Mouse (Mus musculus) midbrain, embryonic 13.5 days (tissue): ENCODE data around the gene Coro1b. TPM values are rescaled to one million over a fixed set of nuclear protein-coding genes. Genes with fewer than 3 reads are reported as not detected.
A peak's percentile ranks its signal among the peaks of the same experiment; 100 is the strongest.

Source experiments
- ATAC-seq: fragments of 200-750 bp; cut with Nextera tagmentation; 2 replicates; pipeline ENCODE4 v1.8.0; 2017; ENCODE audit warnings: mild to moderate bottlenecking, moderate TSS enrichment, moderate library complexity
- H3K27ac ChIP-seq: fragments of 300-500 bp; sonication (generic); 2 replicates; pipeline ENCODE4 v1.5.1; 2015; ENCODE audit warnings: inconsistent platforms, mild to moderate bottlenecking, moderate library complexity
- H3K27me3 ChIP-seq: fragments of 300-500 bp; sonication (generic); 2 replicates; pipeline ENCODE4 v1.6.1; 2015; ENCODE audit warnings: mild to moderate bottlenecking, inconsistent platforms
- H3K36me3 ChIP-seq: fragments of 300-500 bp; sonication (generic); 2 replicates; pipeline ENCODE4 v1.6.1; 2015; ENCODE audit warnings: mild to moderate bottlenecking, inconsistent platforms
- H3K4me1 ChIP-seq: fragments of 300-500 bp; sonication (generic); replicated peaks from 2 replicates; pipeline ENCODE4 v1.6.1; 2015; ENCODE audit warnings: inconsistent platforms
- H3K4me2 ChIP-seq: fragments of 300-500 bp; sonication (generic); replicated peaks from 2 replicates; pipeline ENCODE4 v1.6.1; 2015; ENCODE audit warnings: moderate library complexity, mild to moderate bottlenecking, inconsistent platforms
- H3K4me3 ChIP-seq: fragments of 300-500 bp; sonication (generic); replicated peaks from 2 replicates; pipeline ENCODE4 v1.5.1; 2015; ENCODE audit warnings: mild to moderate bottlenecking, inconsistent platforms
- H3K9ac ChIP-seq: fragments of 300-500 bp; sonication (generic); replicated peaks from 2 replicates; pipeline ENCODE4 v1.6.1; 2015; ENCODE audit warnings: mild to moderate bottlenecking, inconsistent platforms
- H3K9me3 ChIP-seq: fragments of 300-500 bp; sonication (generic); 2 replicates; pipeline ENCODE4 v1.6.1; 2016; ENCODE audit warnings: mild to moderate bottlenecking, inconsistent platforms
- WGBS: fragments of 180-500 bp; shearing (Covaris S2); methylation state at CpG from one replicate; pipeline ENCODE4 v1.1.7; 2015; 5-methylcytosine and 5-hydroxymethylcytosine counted together
- polyA plus RNA-seq: library from polyadenylated mRNA; unstranded; fragments of >200 nt; fragmentation: Nextera tagmentation; extraction: Ambion mirVana; gene quantifications from 2 replicates; pipeline ENCODE4 v1.2.1, GENCODE M21; 2015

Gene Coro1b
- polyA plus RNA-seq: 121 and 127 TPM in 2 replicates

- Histone ChIP-seq H3K4me1 (peaks cover 35% of the 10 kb centered on the region), H3K9ac (peak within 1 kb of the TSS; percentile 92), H3K4me2 (peak within 1 kb of the TSS; percentile 94), H3K27me3 (no peaks in the 10 kb centered on the region), H3K27ac (peak within 1 kb of the TSS; percentile 54), H3K36me3 (peaks cover 34% of the 10 kb centered on the region), H3K9me3 (no peaks in the 10 kb centered on the region), H3K4me3 (peak within 1 kb of the TSS; percentile 90)
- WGBS: under 1% methylated on average over 33 of the region's 33 CpGs
- peak; percentile 97 for ATAC-seq
Measured at GRCm38 (mm10) chr19:4148491-4148806, at the start of gene Coro1b. Gene Coro1b, plus strand, starts transcription at chr19:4148619.

GRCm38 (mm10) chr19:4099056-4099455 is 49.4 kb upstream of the Coro1b start:
- Histone ChIP-seq H3K4me2 (peak overlapping the region; percentile 76), H3K36me3 (peaks cover 9% of the 10 kb centered on the region), H3K9me3 (no peaks in the 10 kb centered on the region), H3K9ac (no peak overlapping the region), H3K4me1 (peaks cover 58% of the 10 kb centered on the region), H3K4me3 (no peak overlapping the region), H3K27me3 (peaks cover 11% of the 10 kb centered on the region), H3K27ac (peak overlapping the region; percentile 22; the same call in 1 of the 2 replicates)
- 12% methylated on average over 9 of the region's 9 CpGs for WGBS
- ATAC-seq: no peak

- ATAC-seq: no peak
- peaks cover 11% of the 10 kb centered on the region for H3K27me3 ChIP-seq
- peak within 1 kb of the TSS; percentile 63 for H3K27ac ChIP-seq
- no peaks in the 10 kb centered on the region for H3K9me3 ChIP-seq
- H3K4me1 ChIP-seq: peaks cover 58% of the 10 kb centered on the region
- H3K4me2 ChIP-seq: peak within 1 kb of the TSS; percentile 76
- peaks cover 16% of the 10 kb centered on the region for H3K36me3 ChIP-seq
- H3K9ac ChIP-seq: peak within 1 kb of the TSS; percentile 77
- peak within 1 kb of the TSS; percentile 57 for H3K4me3 ChIP-seq
- 1% methylated on average over 53 of the region's 53 CpGs for WGBS
Measured at GRCm38 (mm10) chr19:4099837-4100717, 48.3 kb upstream of the Coro1b start, which contains the start of gene Pitpnm1. Gene Pitpnm1, plus strand, starts transcription at chr19:4099998.

- Histone ChIP-seq H3K4me3 (peak overlapping the region; percentile 57), H3K9ac (peak overlapping the region; percentile 77), H3K27me3 (peaks cover 11% of the 10 kb centered on the region), H3K36me3 (peaks cover 23% of the 10 kb centered on the region), H3K4me1 (peaks cover 57% of the 10 kb centered on the region), H3K27ac (peak overlapping the region; percentile 63), H3K4me2 (peak overlapping the region; percentile 76), H3K9me3 (no peaks in the 10 kb centered on the region)
- ATAC-seq: peak; percentile 9
- under 1% methylated on average over 52 of the region's 52 CpGs for WGBS
Measured at GRCm38 (mm10) chr19:4100718-4101261, 47.6 kb upstream of the Coro1b start.

GRCm38 (mm10) chr19:4101466-4101865 is 47.0 kb upstream of the Coro1b start:
- H3K4me1 ChIP-seq: peaks cover 51% of the 10 kb centered on the region
- peak overlapping the region; percentile 57 for H3K4me3 ChIP-seq
- peak overlapping the region; percentile 76 for H3K4me2 ChIP-seq
- ATAC-seq: no peak
- peak overlapping the region; percentile 77 for H3K9ac ChIP-seq
- H3K27me3 ChIP-seq: peaks cover 11% of the 10 kb centered on the region
- 47% methylated on average over 6 of the region's 6 CpGs for WGBS
- H3K36me3 ChIP-seq: peaks cover 30% of the 10 kb centered on the region
- H3K27ac ChIP-seq: peak overlapping the region; percentile 63
- no peaks in the 10 kb centered on the region for H3K9me3 ChIP-seq

- no peak for ATAC-seq
- Histone ChIP-seq H3K27ac (no peak overlapping the region), H3K4me1 (peaks cover 51% of the 10 kb centered on the region), H3K36me3 (peaks cover 35% of the 10 kb centered on the region), H3K9ac (peak overlapping the region; percentile 77; the same call in 1 of the 2 replicates), H3K4me3 (peak overlapping the region; percentile 57), H3K27me3 (peaks cover 11% of the 10 kb centered on the region), H3K4me2 (peak overlapping the region; percentile 76), H3K9me3 (no peaks in the 10 kb centered on the region)
- WGBS: 90% methylated on average over 2 of the region's 2 CpGs
Measured at GRCm38 (mm10) chr19:4102049-4102448, 46.4 kb upstream of the Coro1b start.

- no peak for ATAC-seq
- Histone ChIP-seq H3K4me1 (peaks cover 47% of the 10 kb centered on the region), H3K27ac (no peak overlapping the region), H3K4me3 (no peak overlapping the region), H3K4me2 (no peak overlapping the region), H3K9me3 (no peaks in the 10 kb centered on the region), H3K27me3 (peaks cover 11% of the 10 kb centered on the region), H3K9ac (no peak overlapping the region; the same call in 1 of the 2 replicates), H3K36me3 (peaks cover 41% of the 10 kb centered on the region)
- 93% methylated on average over 12 of the region's 12 CpGs for WGBS
Measured at GRCm38 (mm10) chr19:4102626-4103025, 45.8 kb upstream of the Coro1b start.

- no peak for ATAC-seq
- no peak overlapping the region for H3K4me3 ChIP-seq
- WGBS: 93% methylated on average over 18 of the region's 18 CpGs
Measured at GRCm38 (mm10) chr19:4103294-4103693, 45.1 kb upstream of the Coro1b start.

GRCm38 (mm10) chr19:4103792-4104191 is 44.6 kb upstream of the Coro1b start:
- H3K4me3 ChIP-seq: no peak overlapping the region
- WGBS: 89% methylated on average over 3 of the region's 3 CpGs
- ATAC-seq: no peak
- H3K9me3 ChIP-seq: no peaks in the 10 kb centered on the region
- H3K27ac ChIP-seq: no peak overlapping the region
- no peak overlapping the region for H3K4me2 ChIP-seq
- H3K4me1 ChIP-seq: peaks cover 35% of the 10 kb centered on the region
- no peak overlapping the region for H3K9ac ChIP-seq
- peaks cover 52% of the 10 kb centered on the region for H3K36me3 ChIP-seq
- H3K27me3 ChIP-seq: peaks cover 11% of the 10 kb centered on the region

More at GRCm38 (mm10) chr19:4103294-4103693, 45.1 kb upstream of the Coro1b start:
- Histone ChIP-seq H3K36me3 (peaks cover 48% of the 10 kb centered on the region), H3K27me3 (peaks cover 11% of the 10 kb centered on the region), H3K9ac (no peak overlapping the region), H3K4me2 (no peak overlapping the region), H3K4me1 (peaks cover 40% of the 10 kb centered on the region), H3K27ac (no peak overlapping the region), H3K9me3 (no peaks in the 10 kb centered on the region)

GRCm38 (mm10) chr19:4104675-4105194 is 43.7 kb upstream of the Coro1b start:
- Histone ChIP-seq H3K27ac (no peak overlapping the region), H3K9ac (no peak overlapping the region), H3K4me1 (peaks cover 26% of the 10 kb centered on the region), H3K9me3 (no peaks in the 10 kb centered on the region), H3K36me3 (peaks cover 60% of the 10 kb centered on the region), H3K27me3 (peaks cover 11% of the 10 kb centered on the region), H3K4me2 (no peak overlapping the region), H3K4me3 (no peak overlapping the region)
- ATAC-seq: no peak
- 92% methylated on average over 16 of the region's 16 CpGs for WGBS

GRCm38 (mm10) chr19:4106654-4107053 is 41.8 kb upstream of the Coro1b start:
- ATAC-seq: no peak
- H3K27me3 ChIP-seq: peaks cover 7% of the 10 kb centered on the region
- H3K36me3 ChIP-seq: peaks cover 79% of the 10 kb centered on the region
- WGBS: 92% methylated on average over 14 of the region's 14 CpGs
- no peak overlapping the region for H3K4me2 ChIP-seq
- H3K4me1 ChIP-seq: peaks cover 7% of the 10 kb centered on the region
- no peak overlapping the region for H3K4me3 ChIP-seq
- H3K9ac ChIP-seq: no peak overlapping the region
- H3K27ac ChIP-seq: no peak overlapping the region
- no peaks in the 10 kb centered on the region for H3K9me3 ChIP-seq

- Histone ChIP-seq H3K9ac (no peak overlapping the region), H3K36me3 (peaks cover 92% of the 10 kb centered on the region), H3K4me3 (no peak overlapping the region), H3K27ac (no peak overlapping the region), H3K4me2 (no peak overlapping the region), H3K9me3 (no peaks in the 10 kb centered on the region), H3K27me3 (no peaks in the 10 kb centered on the region), H3K4me1 (no peaks in the 10 kb centered on the region)
- no peak for ATAC-seq
- WGBS: 87% methylated on average over 9 of the region's 9 CpGs
Measured at GRCm38 (mm10) chr19:4108535-4108934, 39.9 kb upstream of the Coro1b start.
